Mouse (Mus musculus) intestine, embryonic 14.5 days (tissue): Measurements from ENCODE around the gene Ceacam19. TPM values are rescaled to one million over a fixed set of nuclear protein-coding genes. Genes with fewer than 3 reads are reported as not detected.

Experiments used
- ATAC-seq: fragments of 200-750 bp; cut with Nextera tagmentation; replicated peaks from 2 replicates; pipeline ENCODE4 v1.8.0; 2017; ENCODE audit warnings: low read depth, moderate number of reproducible peaks, moderate TSS enrichment, moderate library complexity; ENCODE audit not compliant: low FRiP score, low TSS enrichment
- DNase-seq: peaks from one replicate; pipeline ENCODE4 v3.0.0-alpha.2; 2018; ENCODE audit warnings: low spot score
- H3K27ac ChIP-seq: fragments of 300-500 bp; sonication (generic); 2 replicates; pipeline ENCODE4 v1.5.1; 2014; ENCODE audit warnings: low read depth, mild to moderate bottlenecking, control low read depth
- H3K27me3 ChIP-seq: fragments of 300-500 bp; sonication (generic); replicated peaks from 2 replicates; pipeline ENCODE4 v1.6.1; 2014; ENCODE audit warnings: low read length, control low read depth; ENCODE audit not compliant: control insufficient read depth, insufficient read depth
- H3K36me3 ChIP-seq: fragments of 300-500 bp; sonication (generic); 2 replicates; pipeline ENCODE4 v1.6.1; 2014; ENCODE audit warnings: low read length, control low read depth; ENCODE audit not compliant: control insufficient read depth, insufficient read depth
- H3K4me1 ChIP-seq: fragments of 300-500 bp; sonication (generic); replicated peaks from 2 replicates; pipeline ENCODE4 v1.6.1; 2014; ENCODE audit warnings: low read length, control low read depth, mixed read lengths; ENCODE audit not compliant: control insufficient read depth, insufficient read depth
- H3K4me2 ChIP-seq: fragments of 300-500 bp; sonication (generic); 2 replicates; pipeline ENCODE4 v1.6.1; 2014; ENCODE audit warnings: low read length
- H3K4me3 ChIP-seq: fragments of 300-500 bp; sonication (generic); 2 replicates; pipeline ENCODE4 v1.5.1; 2014; ENCODE audit warnings: low read depth, low read length, control low read depth, mixed read lengths
- H3K9ac ChIP-seq: fragments of 300-500 bp; sonication (generic); 2 replicates; pipeline ENCODE4 v1.6.1; 2014; ENCODE audit warnings: mild to moderate bottlenecking, low read length
- H3K9me3 ChIP-seq: fragments of 300-500 bp; sonication (generic); 2 replicates; pipeline ENCODE4 v1.6.1; 2016; ENCODE audit warnings: low read length, control low read depth; ENCODE audit not compliant: control insufficient read depth
- WGBS: fragments of 180-500 bp; shearing (Covaris S2); extraction: QIAGEN DNeasy Blood & Tissue Kit; methylation state at CpG from one replicate; pipeline ENCODE4 v1.1.7; 2014; 5-methylcytosine and 5-hydroxymethylcytosine counted together
- polyA plus RNA-seq: library from polyadenylated mRNA; unstranded; fragments of >200 nt; fragmentation: Nextera tagmentation; extraction: Ambion mirVana; gene quantifications from 2 replicates; pipeline ENCODE4 v1.2.1, GENCODE M21; 2014

Ceacam19 gene
- polyA plus RNA-seq, 1 experiment from 2014 or later: not detected

- Histone ChIP-seq H3K27me3 (no peaks in the 10 kb centered on the region), H3K9me3 (no peaks in the 10 kb centered on the region), H3K4me1 (no peaks in the 10 kb centered on the region), H3K27ac (no peak overlapping the region), H3K4me2 (no peak overlapping the region), H3K36me3 (peaks cover 60% of the 10 kb centered on the region), H3K9ac (no peak overlapping the region), H3K4me3 (no peak overlapping the region)
- 87% methylated on average over 6 of the region's 6 CpGs for WGBS
- no peak for DNase-seq
- no peak for ATAC-seq
These were observed 23.5 kb upstream of the Ceacam19 start for GRCm38 (mm10) chr7:19911292-19911658.

- Histone ChIP-seq H3K9ac (no peak overlapping the region), H3K4me1 (no peaks in the 10 kb centered on the region), H3K36me3 (peaks cover 57% of the 10 kb centered on the region), H3K4me3 (no peak overlapping the region), H3K9me3 (no peaks in the 10 kb centered on the region), H3K4me2 (no peak overlapping the region), H3K27ac (no peak overlapping the region), H3K27me3 (no peaks in the 10 kb centered on the region)
- ATAC-seq (peak; percentile 67), DNase-seq (peak; percentile 93)
- 50% methylated on average over 21 of the region's 21 CpGs for WGBS
These were observed 22.9 kb upstream of the Ceacam19 start for GRCm38 (mm10) chr7:19910421-19911291.

- Histone ChIP-seq H3K27me3 (no peaks in the 10 kb centered on the region), H3K27ac (no peak overlapping the region), H3K36me3 (no peaks in the 10 kb centered on the region), H3K9me3 (no peaks in the 10 kb centered on the region), H3K9ac (no peak overlapping the region), H3K4me2 (no peak overlapping the region), H3K4me3 (no peak overlapping the region), H3K4me1 (no peaks in the 10 kb centered on the region)
- ATAC-seq (no peak), DNase-seq (peak; percentile 89)
- WGBS: 56% methylated on average over 8 of the region's 8 CpGs
These were observed 2.1 kb upstream of the Ceacam19 start for GRCm38 (mm10) chr7:19889881-19890280.

- no peak for ATAC-seq
- WGBS: 80% methylated on average over 8 of the region's 8 CpGs
- no peak overlapping the region for H3K4me2 ChIP-seq
- H3K9ac ChIP-seq: no peak overlapping the region
- no peak overlapping the region for H3K27ac ChIP-seq
- no peaks in the 10 kb centered on the region for H3K36me3 ChIP-seq
- no peaks in the 10 kb centered on the region for H3K27me3 ChIP-seq
- DNase-seq: no peak
- no peak overlapping the region for H3K4me3 ChIP-seq
- H3K9me3 ChIP-seq: no peaks in the 10 kb centered on the region
- H3K4me1 ChIP-seq: peaks cover 4% of the 10 kb centered on the region; the same call in 1 of the 2 replicates
These were observed 7.0 kb downstream of the Ceacam19 start for GRCm38 (mm10) chr7:19880754-19881153.

GRCm38 (mm10) chr7:19876781-19877425 lies 10.9 kb downstream of the Ceacam19 start:
- 35% methylated on average over 14 of the region's 14 CpGs for WGBS
- H3K27ac ChIP-seq: peak overlapping the region; percentile 33; the same call in 1 of the 2 replicates
- peaks cover 6% of the 10 kb centered on the region; the same call in 1 of the 2 replicates for H3K4me1 ChIP-seq
- H3K4me2 ChIP-seq: no peak overlapping the region
- no peaks in the 10 kb centered on the region for H3K36me3 ChIP-seq
- peak; percentile 65 for DNase-seq
- peak; percentile 62 for ATAC-seq
- H3K4me3 ChIP-seq: no peak overlapping the region
- no peaks in the 10 kb centered on the region for H3K27me3 ChIP-seq
- no peak overlapping the region for H3K9ac ChIP-seq
- no peaks in the 10 kb centered on the region for H3K9me3 ChIP-seq

- no peaks in the 10 kb centered on the region for H3K36me3 ChIP-seq
- H3K9ac ChIP-seq: no peak overlapping the region
- DNase-seq (peak; percentile 69), ATAC-seq (peak; percentile 38; the same call in 1 of the 2 replicates)
- H3K4me1 ChIP-seq: peaks cover 10% of the 10 kb centered on the region; the same call in 1 of the 2 replicates
- WGBS: 47% methylated on average over 13 of the region's 13 CpGs
- H3K4me2 ChIP-seq: no peak overlapping the region
- H3K9me3 ChIP-seq: no peaks in the 10 kb centered on the region
- no peaks in the 10 kb centered on the region for H3K27me3 ChIP-seq
- no peak overlapping the region for H3K27ac ChIP-seq
- no peak overlapping the region for H3K4me3 ChIP-seq
These were observed 11.7 kb downstream of the Ceacam19 start for GRCm38 (mm10) chr7:19875948-19876682.

GRCm38 (mm10) chr7:19871943-19872601 lies 15.7 kb downstream of the Ceacam19 start:
- no peak overlapping the region for H3K9ac ChIP-seq
- WGBS: 38% methylated on average over 5 of the region's 5 CpGs

GRCm38 (mm10) chr7:19871137-19871621 lies 16.6 kb downstream of the Ceacam19 start:
- Histone ChIP-seq H3K4me3 (no peak overlapping the region), H3K4me2 (no peak overlapping the region), H3K36me3 (no peaks in the 10 kb centered on the region), H3K9me3 (no peaks in the 10 kb centered on the region), H3K27ac (no peak overlapping the region), H3K27me3 (no peaks in the 10 kb centered on the region), H3K4me1 (peaks cover 11% of the 10 kb centered on the region; the same call in 1 of the 2 replicates), H3K9ac (no peak overlapping the region)
- no peak for ATAC-seq
- DNase-seq: no peak
- WGBS: 64% methylated on average over 10 of the region's 10 CpGs

More at GRCm38 (mm10) chr7:19871943-19872601, 15.7 kb downstream of the Ceacam19 start:
- no peaks in the 10 kb centered on the region for H3K9me3 ChIP-seq
- H3K4me1 ChIP-seq: peaks cover 11% of the 10 kb centered on the region; the same call in 1 of the 2 replicates
- DNase-seq: peak; percentile 68
- H3K27me3 ChIP-seq: no peaks in the 10 kb centered on the region
- no peaks in the 10 kb centered on the region for H3K36me3 ChIP-seq
- no peak overlapping the region for H3K4me2 ChIP-seq
- no peak overlapping the region for H3K4me3 ChIP-seq
- ATAC-seq: no peak
- no peak overlapping the region for H3K27ac ChIP-seq
